Mouse (Mus musculus) megakaryocyte, embryonic 14.5 days (primary cell): ENCODE measurements around the gene Entpd8.

Experiments
- FLI1 ChIP-seq: IDR thresholded peaks from 2 replicates; pipeline ENCODE4 v1.6.1; 2012; ENCODE audit warnings: low read length, inconsistent platforms, mixed read lengths
- GATA1 ChIP-seq: IDR thresholded peaks from 3 replicates; pipeline ENCODE4 v1.6.1; 2012; ENCODE audit warnings: mixed read lengths, low read length, inconsistent platforms, borderline replicate concordance

GRCm38 (mm10) chr2:25106045-25106444 is 25.9 kb downstream of the Entpd8 start:
- TF ChIP-seq GATA1 (no peak), FLI1 (no peak)
